Mouse (Mus musculus): ENCODE results near the gene Traf3. TPM values are rescaled to one million over a fixed set of nuclear protein-coding genes. Genes with fewer than 3 reads are reported as not detected.
A peak's percentile ranks its signal among the peaks of the same experiment; 100 is the strongest.

Traf3 gene
- total and polyA plus RNA-seq, 2 experiments from 2014 or later = 13.7 to 40.8 TPM

DNA sequence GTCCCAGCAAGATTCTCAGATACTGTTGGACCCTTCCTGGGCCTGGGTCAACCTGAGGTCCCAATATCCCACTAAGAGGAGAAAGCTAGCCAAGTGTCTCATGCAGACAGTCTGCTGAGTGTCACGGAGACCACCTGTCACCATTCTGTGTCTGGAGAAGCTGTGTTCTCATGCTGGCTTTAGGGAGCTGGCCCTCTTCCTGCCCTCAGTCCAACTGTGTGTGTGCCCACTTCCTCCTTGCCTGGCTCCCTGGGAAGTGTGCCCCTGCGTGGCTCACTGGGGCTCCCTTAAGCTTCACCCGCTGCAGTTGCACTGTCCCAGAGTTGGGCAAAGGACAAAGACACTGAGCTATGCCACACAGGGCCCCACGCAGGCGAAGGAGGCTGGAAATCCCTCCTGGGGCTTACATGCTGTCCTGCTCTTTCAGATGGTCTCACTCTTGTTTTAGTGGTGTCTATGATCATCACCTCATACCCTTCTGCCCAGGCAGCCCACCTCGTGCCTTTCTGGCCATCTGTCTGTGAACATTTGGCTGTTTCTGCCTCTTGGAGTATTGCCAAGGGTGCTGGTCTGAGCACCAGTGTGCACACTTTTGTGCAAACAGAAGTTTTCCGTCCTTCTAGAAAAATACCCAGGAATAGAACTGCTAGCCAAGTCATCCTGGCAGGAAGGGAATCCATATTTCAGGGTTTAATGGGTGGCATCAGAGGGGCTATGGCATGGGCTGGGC, 13.0 kb upstream of the Traf3 start:
- 45% methylated on average over 7 of the region's 7 CpGs for WGBS
- H3K27ac ChIP-seq = peak overlapping the region; percentile 48; the same call in 1 of the 2 replicates
- no peak for ATAC-seq

GRCm38 (mm10) chr12:111153946-111154345, 12.2 kb upstream of the Traf3 start:
- Histone ChIP-seq H3K4me2 (ENCODE audit: low read depth, low read length) (no peak overlapping the region), H3K27me3 (ENCODE audit: insufficient read depth, low read length) (no peaks in the 10 kb centered on the region), H3K9ac (replicated peaks; ENCODE audit: low read length) (no peak overlapping the region), H3K4me3 (ENCODE audit: low read length) (no peak overlapping the region), H3K36me3 (ENCODE audit: insufficient read depth, low read length) (no peaks in the 10 kb centered on the region), H3K9me3 (ENCODE audit: low read length) (no peaks in the 10 kb centered on the region), H3K4me1 (ENCODE audit: insufficient read depth, low read length) (no peaks in the 10 kb centered on the region; the same call in 1 of the 2 replicates), H3K27ac (no peak overlapping the region)
- DNase-seq (ENCODE audit: low spot score) (no peak), ATAC-seq (no peak)
- no peak for TF ChIP-seq CTCF (IDR thresholded peaks at IDR 0.05; ENCODE audit: low read depth)
- 61% methylated on average over 5 of the region's 5 CpGs for WGBS

More for the DNA sequence above, 13.0 kb upstream of the Traf3 start:
- Histone ChIP-seq H3K9ac (replicated peaks; ENCODE audit: low read length) (no peak overlapping the region; the same call in 1 of the 2 replicates), H3K27me3 (ENCODE audit: insufficient read depth, low read length) (no peaks in the 10 kb centered on the region), H3K4me1 (ENCODE audit: insufficient read depth, low read length) (no peaks in the 10 kb centered on the region; the same call in 1 of the 2 replicates), H3K4me2 (ENCODE audit: low read depth, low read length) (no peak overlapping the region), H3K9me3 (ENCODE audit: low read length) (no peaks in the 10 kb centered on the region), H3K36me3 (ENCODE audit: insufficient read depth, low read length) (no peaks in the 10 kb centered on the region), H3K4me3 (ENCODE audit: low read length) (no peak overlapping the region)
- TF ChIP-seq CTCF (IDR thresholded peaks at IDR 0.05; ENCODE audit: low read depth) = no peak
- DNase-seq (ENCODE audit: low spot score) = no peak

GRCm38 (mm10) chr12:111154641-111155040, 11.5 kb upstream of the Traf3 start:
- ATAC-seq (no peak), DNase-seq (ENCODE audit: low spot score) (no peak)
- no peaks in the 10 kb centered on the region for H3K9me3 ChIP-seq (ENCODE audit: low read length)
- no peak overlapping the region for H3K9ac ChIP-seq (replicated peaks; ENCODE audit: low read length)
- H3K4me2 ChIP-seq (ENCODE audit: low read depth, low read length) = no peak overlapping the region
- H3K27ac ChIP-seq = no peak overlapping the region
- no peak for TF ChIP-seq CTCF (IDR thresholded peaks at IDR 0.05; ENCODE audit: low read depth)
- H3K36me3 ChIP-seq (ENCODE audit: insufficient read depth, low read length) = no peaks in the 10 kb centered on the region
- no peaks in the 10 kb centered on the region for H3K27me3 ChIP-seq (ENCODE audit: insufficient read depth, low read length)
- no peak overlapping the region for H3K4me3 ChIP-seq (ENCODE audit: low read length)
- H3K4me1 ChIP-seq (ENCODE audit: insufficient read depth, low read length) = no peaks in the 10 kb centered on the region; the same call in 1 of the 2 replicates
- WGBS = 90% methylated on average over 6 of the region's 6 CpGs

DNA sequence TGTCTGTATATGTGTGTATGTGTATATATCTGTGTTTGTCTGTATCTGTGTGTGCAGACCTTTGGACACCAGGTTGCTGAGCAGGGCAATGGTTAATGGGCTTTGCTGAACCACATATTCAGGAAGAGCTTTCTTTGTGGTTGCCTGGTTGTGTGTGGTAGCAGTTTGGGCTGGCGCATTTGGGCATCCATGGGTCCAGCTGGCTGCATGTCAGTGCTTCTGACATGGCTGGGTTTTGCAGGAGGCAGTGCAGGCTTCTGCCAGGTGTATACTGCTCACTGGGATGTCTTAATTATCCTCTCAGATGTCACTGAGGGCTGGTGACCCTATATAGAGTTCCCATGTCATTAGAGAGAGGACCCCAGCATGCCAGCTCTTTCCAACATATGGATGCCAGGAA, 10.4 kb upstream of the Traf3 start:
- 82% methylated on average over 1 of the region's 1 CpGs for WGBS
- Histone ChIP-seq H3K4me3 (ENCODE audit: low read length) (no peak overlapping the region), H3K4me1 (ENCODE audit: insufficient read depth, low read length) (no peaks in the 10 kb centered on the region; the same call in 1 of the 2 replicates), H3K36me3 (ENCODE audit: insufficient read depth, low read length) (no peaks in the 10 kb centered on the region), H3K9ac (replicated peaks; ENCODE audit: low read length) (no peak overlapping the region), H3K27ac (no peak overlapping the region), H3K27me3 (ENCODE audit: insufficient read depth, low read length) (no peaks in the 10 kb centered on the region), H3K4me2 (ENCODE audit: low read depth, low read length) (no peak overlapping the region), H3K9me3 (ENCODE audit: low read length) (no peaks in the 10 kb centered on the region)
- DNase-seq (ENCODE audit: low spot score) (no peak), ATAC-seq (no peak)
- no peak for TF ChIP-seq CTCF (IDR thresholded peaks at IDR 0.05; ENCODE audit: low read depth)

GRCm38 (mm10) chr12:111159659-111160428, 6.3 kb upstream of the Traf3 start:
- Histone ChIP-seq H3K4me1 (ENCODE audit: insufficient read depth, low read length) (peaks cover 20% of the 10 kb centered on the region; the same call in 1 of the 2 replicates), H3K27ac (no peak overlapping the region), H3K9ac (replicated peaks; ENCODE audit: low read length) (no peak overlapping the region), H3K36me3 (ENCODE audit: insufficient read depth, low read length) (no peaks in the 10 kb centered on the region), H3K9me3 (ENCODE audit: low read length) (no peaks in the 10 kb centered on the region), H3K4me2 (ENCODE audit: low read depth, low read length) (no peak overlapping the region), H3K4me3 (ENCODE audit: low read length) (no peak overlapping the region), H3K27me3 (ENCODE audit: insufficient read depth, low read length) (no peaks in the 10 kb centered on the region)
- no peak for ATAC-seq
- TF ChIP-seq CTCF (IDR thresholded peaks at IDR 0.05; ENCODE audit: low read depth) = no peak
- DNase-seq (ENCODE audit: low spot score) = no peak
- WGBS = 66% methylated on average over 12 of the region's 12 CpGs

GRCm38 (mm10) chr12:111160871-111161270, 5.3 kb upstream of the Traf3 start:
- Histone ChIP-seq H3K27me3 (ENCODE audit: insufficient read depth, low read length) (no peaks in the 10 kb centered on the region), H3K27ac (no peak overlapping the region), H3K9ac (replicated peaks; ENCODE audit: low read length) (no peak overlapping the region), H3K4me1 (ENCODE audit: insufficient read depth, low read length) (peaks cover 24% of the 10 kb centered on the region; the same call in 1 of the 2 replicates), H3K4me3 (ENCODE audit: low read length) (no peak overlapping the region), H3K4me2 (ENCODE audit: low read depth, low read length) (no peak overlapping the region), H3K36me3 (ENCODE audit: insufficient read depth, low read length) (no peaks in the 10 kb centered on the region), H3K9me3 (ENCODE audit: low read length) (no peaks in the 10 kb centered on the region)
- TF ChIP-seq CTCF (IDR thresholded peaks at IDR 0.05; ENCODE audit: low read depth) = no peak
- no peak for ATAC-seq
- no peak for DNase-seq (ENCODE audit: low spot score)
- WGBS = 89% methylated on average over 10 of the region's 10 CpGs
